Mouse (Mus musculus) liver, embryonic 14.5 days (tissue): Measurements from ENCODE around the gene Rapgef3.

Experiments
- CTCF ChIP-seq: IDR thresholded peaks from 2 replicates; pipeline ENCODE4 v1.5.1; 2016; ENCODE audit warnings: antibody characterized with exemption, low read depth, control low read depth
- EP300 ChIP-seq: IDR thresholded peaks from 2 replicates; pipeline ENCODE4 v1.6.1; 2016; ENCODE audit warnings: antibody characterized with exemption, low read depth

GRCm38 (mm10) chr15:97809206-97809605, 41.4 kb upstream of the Rapgef3 start:
- TF ChIP-seq CTCF = no peak
- no peak for TF ChIP-seq EP300
